Mouse (Mus musculus) B cell, adult (primary cell): ENCODE results near the gene Insig2. TPM values are rescaled to one million over a fixed set of nuclear protein-coding genes. Genes with fewer than 3 reads are reported as not detected.

ENCODE experiments used
- total RNA-seq: library from RNA; stranded (reverse); gene quantifications from 4 replicates; pipeline ENCODE4 v1.2.4, GENCODE M21; 2023; ENCODE audit not compliant: inconsistent age

Insig2 gene
- total RNA-seq, result 17.3 to 24.3 TPM (median 24.1 TPM) in 4 replicates

GRCm38 (mm10) chr1:121332485-121332884 lies at the start of gene Insig2:
Gene Insig2 (minus strand): TSS chr1:121332589.

Other genes starting within 250 kb of the Insig2 start
- gene Ccdc93, start 98.5 kb upstream of the Insig2 start, total RNA-seq, result 34.6 to 38.3 TPM (median 36.9 TPM) in 4 replicates
- gene Htr5b, start 195.9 kb upstream of the Insig2 start, total RNA-seq, result not detected in 4 replicates
- gene Ddx18, start 235.4 kb upstream of the Insig2 start, total RNA-seq, result 77.0 to 100 TPM (median 81.9 TPM) in 4 replicates